Mouse (Mus musculus) embryonic fibroblast, embryonic 13.5 days (primary cell): ENCODE data around the gene Cyp4f39.

Experiments
- CTCF ChIP-seq: IDR thresholded peaks from 2 replicates; pipeline ENCODE4 v1.5.1; 2011; ENCODE audit warnings: mild to moderate bottlenecking, control low read depth, low read length, moderate library complexity, borderline replicate concordance; ENCODE audit not compliant: insufficient read depth
- POLR2A ChIP-seq: IDR thresholded peaks from 2 replicates; pipeline ENCODE4 v1.6.1; 2011; ENCODE audit warnings: low read depth, mild to moderate bottlenecking, control low read depth, low read length, moderate library complexity

DNA sequence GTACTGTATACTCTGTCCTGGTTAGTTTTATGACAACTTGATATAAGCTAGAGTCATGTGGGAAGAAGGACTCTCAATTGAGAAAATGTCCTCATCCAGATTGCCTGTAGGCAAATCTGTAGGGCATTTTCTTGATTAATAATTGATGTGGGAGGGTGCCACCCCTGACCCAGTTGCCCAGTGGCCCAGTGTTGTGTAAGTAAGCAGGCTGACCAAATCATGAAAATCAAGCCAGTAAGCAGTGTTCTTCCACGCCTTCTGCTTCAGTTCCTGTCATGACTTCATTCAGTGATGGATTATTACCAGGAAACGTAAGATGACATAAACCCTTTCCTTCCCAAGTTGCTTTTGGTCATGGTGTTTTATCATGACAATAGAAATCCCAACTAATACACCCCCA, 50.6 kb downstream of the Cyp4f39 start:
- TF ChIP-seq CTCF = no peak
- TF ChIP-seq POLR2A = no peak
